Mouse (Mus musculus) kidney, embryonic 16.5 days (tissue): ENCODE results near the gene Lsm6. TPM values are rescaled to one million over a fixed set of nuclear protein-coding genes. Genes with fewer than 3 reads are reported as not detected.
"Not testable (repeated sequence)": the region's sequence is repeated elsewhere in the genome, so short reads cannot be mapped to it uniquely, and the experiment has no call there.

Experiments
- ATAC-seq: fragments of 200-750 bp; cut with Nextera tagmentation; 2 replicates; pipeline ENCODE4 v1.8.0; 2017; ENCODE audit warnings: moderate TSS enrichment; ENCODE audit not compliant: low FRiP score, low TSS enrichment
- H3K27ac ChIP-seq: fragments of 300-500 bp; sonication (generic); 2 replicates; pipeline ENCODE4 v1.5.1; 2014; ENCODE audit warnings: low read length
- H3K27me3 ChIP-seq: fragments of 300-500 bp; sonication (generic); 2 replicates; pipeline ENCODE4 v1.6.1; 2014; ENCODE audit warnings: low read length, control low read depth, mixed read lengths; ENCODE audit not compliant: insufficient read depth
- H3K36me3 ChIP-seq: fragments of 300-500 bp; sonication (generic); 2 replicates; pipeline ENCODE4 v1.6.1; 2014; ENCODE audit warnings: low read length, control low read depth, mixed read lengths; ENCODE audit not compliant: insufficient read depth
- H3K4me1 ChIP-seq: fragments of 300-500 bp; sonication (generic); 2 replicates; pipeline ENCODE4 v1.6.1; 2014; ENCODE audit warnings: low read length, control low read depth, mixed read lengths; ENCODE audit not compliant: insufficient read depth
- H3K4me2 ChIP-seq: fragments of 300-500 bp; sonication (generic); replicated peaks from 2 replicates; pipeline ENCODE4 v1.6.1; 2014; ENCODE audit warnings: low read depth, low read length
- H3K4me3 ChIP-seq: fragments of 300-500 bp; sonication (generic); 2 replicates; pipeline ENCODE4 v1.5.1; 2014; ENCODE audit warnings: mild to moderate bottlenecking, low read length
- H3K9ac ChIP-seq: fragments of 300-500 bp; sonication (generic); replicated peaks from 2 replicates; pipeline ENCODE4 v1.6.1; 2014; ENCODE audit warnings: low read length
- H3K9me3 ChIP-seq: fragments of 300-500 bp; sonication (generic); 2 replicates; pipeline ENCODE4 v1.6.1; 2016; ENCODE audit warnings: low read length, control low read depth
- WGBS: fragments of 180-500 bp; shearing (Covaris S2); extraction: QIAGEN DNeasy Blood & Tissue Kit; methylation state at CpG from one replicate; pipeline ENCODE4 v1.1.7; 2014; 5-methylcytosine and 5-hydroxymethylcytosine counted together
- polyA plus RNA-seq: library from polyadenylated mRNA; unstranded; fragments of >200 nt; fragmentation: Nextera tagmentation; extraction: Ambion mirVana; gene quantifications from 2 replicates; pipeline ENCODE4 v1.2.1, GENCODE M21; 2015

Lsm6 gene
- polyA plus RNA-seq, 1 experiment from 2014 or later = 200 TPM

DNA sequence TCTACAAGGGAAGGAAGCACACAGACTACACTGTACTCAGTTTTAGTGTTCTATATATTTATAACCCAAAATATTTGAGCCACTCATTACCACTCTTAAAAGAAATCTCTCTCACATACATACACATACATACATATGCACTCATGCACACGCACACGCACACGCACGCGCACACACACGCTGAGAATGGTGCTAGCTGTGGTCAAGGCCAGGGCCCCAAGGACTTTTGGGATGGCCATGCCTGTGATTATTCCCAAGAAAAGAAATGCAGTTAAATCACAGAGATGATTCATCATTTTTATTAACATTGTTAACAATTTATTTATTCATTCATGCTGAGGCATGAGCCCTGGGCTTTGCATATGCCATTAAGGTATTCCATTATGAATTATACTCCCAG lies 15.2 kb upstream of the Lsm6 start:
- ATAC-seq = 0 out of 2 replicates have a peak, but pooled peaks have one; percentile 23
- Histone ChIP-seq H3K27ac (no peak overlapping the region), H3K9ac (no peak overlapping the region), H3K36me3 (no peaks in the 10 kb centered on the region), H3K4me3 (no peak overlapping the region), H3K9me3 (no peaks in the 10 kb centered on the region), H3K27me3 (no peaks in the 10 kb centered on the region), H3K4me2 (no peak overlapping the region), H3K4me1 (no peaks in the 10 kb centered on the region)
- 91% methylated on average over 6 of the region's 6 CpGs for WGBS

DNA sequence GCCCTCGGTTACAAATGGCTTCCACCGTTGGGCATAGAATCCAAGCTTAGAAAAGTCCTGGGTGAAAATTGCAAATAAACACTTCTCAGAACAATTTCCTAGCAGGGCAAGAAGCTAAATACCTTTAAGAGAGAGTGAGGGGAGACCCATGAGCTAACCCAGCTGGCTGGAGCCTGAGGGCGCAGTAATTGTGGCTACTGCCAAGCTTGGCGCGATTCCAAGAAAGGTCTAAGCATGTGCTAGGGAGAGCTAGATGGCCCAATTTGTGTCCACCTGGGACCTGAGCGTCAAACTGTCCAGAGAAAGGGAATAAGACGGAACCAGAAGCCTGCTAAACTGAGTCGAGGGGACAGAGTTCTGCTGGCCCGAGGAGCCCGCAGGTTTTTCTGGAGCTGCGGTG lies 7.5 kb upstream of the Lsm6 start:
- no peak for ATAC-seq
- Histone ChIP-seq H3K9me3 (no peaks in the 10 kb centered on the region), H3K4me2 (no peak overlapping the region), H3K4me1 (no peaks in the 10 kb centered on the region), H3K9ac (no peak overlapping the region), H3K36me3 (no peaks in the 10 kb centered on the region), H3K4me3 (no peak overlapping the region), H3K27me3 (no peaks in the 10 kb centered on the region), H3K27ac (no peak overlapping the region)
- 82% methylated on average over 11 of the region's 11 CpGs for WGBS

DNA sequence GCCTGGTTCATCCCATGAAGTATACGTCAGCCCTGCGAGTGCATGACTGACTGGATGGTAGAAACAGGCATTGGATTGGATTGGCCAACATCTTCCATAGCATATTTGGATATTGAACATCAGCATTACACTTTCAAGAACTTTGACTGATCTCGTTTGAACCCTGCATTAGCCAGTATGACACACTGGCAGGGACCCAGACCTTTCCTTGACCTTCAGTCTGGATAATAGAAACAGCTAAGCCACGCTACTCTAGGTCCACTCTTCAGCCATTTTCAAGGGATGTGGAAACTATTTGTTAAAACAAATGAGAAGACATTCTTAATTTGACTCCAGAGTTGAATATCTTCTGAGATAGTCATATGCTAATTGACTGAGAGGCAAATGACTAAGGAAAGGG lies 3.6 kb upstream of the Lsm6 start:
- peaks cover 4% of the 10 kb centered on the region for H3K4me1 ChIP-seq
- no peak for ATAC-seq
- H3K36me3 ChIP-seq = no peaks in the 10 kb centered on the region
- no peak overlapping the region for H3K4me2 ChIP-seq
- H3K4me3 ChIP-seq = no peak overlapping the region
- no peak overlapping the region for H3K27ac ChIP-seq
- H3K9me3 ChIP-seq = no peaks in the 10 kb centered on the region
- H3K27me3 ChIP-seq = no peaks in the 10 kb centered on the region
- H3K9ac ChIP-seq = no peak overlapping the region
- WGBS = 76% methylated on average over 4 of the region's 4 CpGs

DNA sequence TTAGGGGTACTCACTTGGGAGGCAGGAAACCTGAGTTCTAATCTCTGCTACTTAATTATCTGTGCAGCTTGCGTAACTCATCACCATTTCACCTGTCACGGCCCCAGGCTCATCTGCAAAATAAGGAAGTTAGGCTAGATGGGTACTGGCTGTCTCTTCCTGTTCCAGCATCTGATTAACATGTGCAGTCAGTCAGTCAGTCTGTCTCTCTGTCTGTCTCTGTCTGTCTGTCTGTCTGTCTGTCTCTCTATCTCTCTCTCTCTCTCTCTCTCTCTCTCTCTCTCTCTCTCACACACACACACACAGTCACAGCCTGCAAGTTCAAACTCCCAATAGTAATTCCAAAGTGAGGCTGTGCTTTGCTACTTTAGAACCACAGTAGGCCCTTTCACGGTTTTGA lies 967 bp downstream of the Lsm6 start:
- Histone ChIP-seq H3K27ac (peak overlapping the region; percentile 98; the same call in 1 of the 2 replicates), H3K4me3 (peak overlapping the region; percentile 82), H3K9ac (peak overlapping the region; percentile 91), H3K4me2 (peak overlapping the region; percentile 61)
- H3K36me3 ChIP-seq, H3K9me3 ChIP-seq, H3K4me1 ChIP-seq, ATAC-seq, H3K27me3 ChIP-seq: not testable (repeated sequence)
- 24% methylated on average over 3 of the region's 3 CpGs for WGBS

DNA sequence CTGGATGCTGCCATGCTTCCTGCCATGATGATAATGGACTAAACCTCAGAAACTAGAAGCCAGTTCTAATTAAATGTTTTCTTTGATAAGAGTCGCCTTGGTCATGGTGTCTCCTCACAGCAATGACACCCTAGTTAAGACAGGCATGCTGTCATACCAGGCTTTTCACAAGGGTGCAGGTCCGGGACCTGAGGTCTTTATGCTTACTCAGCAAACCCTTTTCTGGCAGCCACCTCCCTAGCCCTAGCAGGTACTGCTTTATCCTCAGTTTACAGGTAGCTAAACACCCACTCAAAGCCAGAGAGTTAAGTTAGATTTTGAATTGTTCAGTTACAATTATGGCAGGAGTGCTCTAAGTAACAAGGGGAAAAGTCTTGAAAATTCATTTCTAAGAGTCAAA lies 6.2 kb downstream of the Lsm6 start:
- Histone ChIP-seq H3K4me2 (no peak overlapping the region), H3K9ac (no peak overlapping the region), H3K4me3 (no peak overlapping the region), H3K36me3 (peaks cover 26% of the 10 kb centered on the region), H3K9me3 (no peaks in the 10 kb centered on the region), H3K27me3 (no peaks in the 10 kb centered on the region), H3K27ac (no peak overlapping the region), H3K4me1 (peaks cover 13% of the 10 kb centered on the region)
- 96% methylated on average over 2 of the region's 2 CpGs for WGBS
- ATAC-seq = no peak

DNA sequence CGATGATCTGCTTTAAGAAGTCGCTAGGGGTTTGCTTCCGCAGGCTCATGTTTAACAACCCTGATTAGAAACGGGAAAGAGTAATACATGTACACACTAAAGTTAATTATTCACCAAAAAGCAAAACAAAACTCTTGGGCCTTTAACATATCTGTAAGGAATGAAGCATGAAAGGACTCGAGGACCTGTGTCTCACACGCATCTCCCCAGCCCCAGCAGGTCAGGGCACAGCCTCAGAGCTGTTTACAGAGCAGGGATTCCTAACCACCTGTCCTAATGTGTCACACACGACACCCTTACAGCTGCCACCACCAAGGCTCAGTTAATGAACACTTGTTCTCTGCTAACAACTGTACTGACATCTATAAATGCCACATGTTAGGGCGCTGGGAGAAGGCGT lies 7.9 kb downstream of the Lsm6 start:
- Histone ChIP-seq H3K27me3 (no peaks in the 10 kb centered on the region), H3K4me3 (no peak overlapping the region), H3K9me3 (no peaks in the 10 kb centered on the region), H3K27ac (peak overlapping the region; percentile 51), H3K4me2 (0 out of 2 replicates have a peak overlapping the region, but pooled peaks have one; percentile 13), H3K9ac (no peak overlapping the region), H3K4me1 (peaks cover 6% of the 10 kb centered on the region; the same call in 1 of the 2 replicates), H3K36me3 (peaks cover 37% of the 10 kb centered on the region)
- ATAC-seq = peak; percentile 84
- 60% methylated on average over 9 of the region's 9 CpGs for WGBS

DNA sequence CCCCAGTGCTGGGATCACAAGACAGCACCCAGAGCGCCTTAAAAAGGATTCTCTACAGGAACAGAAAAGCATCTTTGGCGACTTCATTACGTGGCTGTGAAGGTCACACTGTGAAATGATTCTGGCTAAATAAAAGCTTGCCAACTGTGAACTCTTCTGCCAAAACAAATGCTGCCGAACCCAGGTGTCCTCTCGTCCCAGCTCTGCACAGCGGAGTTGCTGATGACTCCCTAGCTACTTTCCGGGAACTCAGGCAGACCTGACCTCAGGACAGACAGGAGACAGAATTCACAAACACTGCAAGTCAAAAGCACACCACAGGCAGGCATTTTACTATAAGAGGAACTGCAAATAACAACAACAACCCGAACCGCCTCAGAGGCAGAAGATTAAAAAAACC lies 8.5 kb downstream of the Lsm6 start:
- WGBS = 90% methylated on average over 9 of the region's 9 CpGs
- no peak overlapping the region for H3K4me2 ChIP-seq
- H3K9me3 ChIP-seq = no peaks in the 10 kb centered on the region
- no peak overlapping the region for H3K4me3 ChIP-seq
- H3K36me3 ChIP-seq = peaks cover 42% of the 10 kb centered on the region
- peaks cover 6% of the 10 kb centered on the region; the same call in 1 of the 2 replicates for H3K4me1 ChIP-seq
- H3K9ac ChIP-seq = no peak overlapping the region
- H3K27me3 ChIP-seq = no peaks in the 10 kb centered on the region
- ATAC-seq = no peak
- peak overlapping the region; percentile 5; the same call in 1 of the 2 replicates for H3K27ac ChIP-seq

DNA sequence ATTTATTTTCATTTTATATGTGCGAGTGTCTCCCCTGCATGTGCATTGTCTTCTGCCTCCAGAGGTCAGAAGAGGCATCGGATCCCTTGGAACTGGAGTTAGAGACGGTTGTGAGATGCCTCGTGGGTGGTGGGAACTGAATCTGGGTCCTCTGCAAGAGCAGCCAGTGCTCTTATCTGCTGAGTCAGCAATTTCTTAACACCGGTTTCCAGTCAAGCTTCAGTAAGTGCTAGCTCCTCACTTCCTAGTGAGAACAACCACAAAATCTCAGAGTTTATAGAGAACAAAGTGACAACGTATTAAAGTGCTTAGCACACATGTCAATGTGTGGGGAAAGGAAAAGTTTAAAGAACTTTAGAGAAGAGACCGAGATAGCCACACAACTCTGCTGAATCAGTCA lies 9.2 kb downstream of the Lsm6 start:
- WGBS = 91% methylated on average over 7 of the region's 7 CpGs
- no peak overlapping the region for H3K9ac ChIP-seq
- H3K4me3 ChIP-seq = no peak overlapping the region
- no peaks in the 10 kb centered on the region for H3K9me3 ChIP-seq
- no peak overlapping the region for H3K27ac ChIP-seq
- H3K36me3 ChIP-seq = peaks cover 49% of the 10 kb centered on the region
- H3K4me1 ChIP-seq = peaks cover 6% of the 10 kb centered on the region; the same call in 1 of the 2 replicates
- no peak overlapping the region for H3K4me2 ChIP-seq
- no peak for ATAC-seq
- no peaks in the 10 kb centered on the region for H3K27me3 ChIP-seq

DNA sequence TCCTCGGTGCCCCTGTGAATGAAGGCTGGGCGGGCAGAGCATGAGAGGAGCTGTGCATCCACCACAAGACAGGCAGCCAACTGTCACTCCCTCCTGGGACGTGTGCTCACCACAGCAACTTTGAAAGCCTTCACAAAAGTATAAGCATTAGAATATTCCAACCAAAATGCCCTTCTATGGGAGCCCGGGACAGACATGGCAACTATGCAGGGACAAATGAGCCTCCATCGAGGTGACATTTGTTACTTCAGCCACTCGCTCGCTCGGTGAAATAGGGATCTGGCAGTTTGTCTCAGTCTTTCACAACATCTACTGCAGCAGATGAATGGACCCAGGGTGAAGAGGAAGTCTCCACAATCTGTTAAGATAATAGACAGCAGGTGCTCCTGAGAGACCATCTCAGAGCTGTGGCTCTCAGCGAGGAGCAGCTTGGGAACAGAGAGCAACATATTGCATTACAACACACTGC lies 10.7 kb downstream of the Lsm6 start:
- Histone ChIP-seq H3K9me3 (no peaks in the 10 kb centered on the region), H3K27me3 (no peaks in the 10 kb centered on the region), H3K36me3 (peaks cover 63% of the 10 kb centered on the region), H3K4me1 (peaks cover 6% of the 10 kb centered on the region; the same call in 1 of the 2 replicates), H3K4me2 (no peak overlapping the region), H3K4me3 (no peak overlapping the region), H3K9ac (no peak overlapping the region), H3K27ac (no peak overlapping the region)
- 90% methylated on average over 9 of the region's 9 CpGs for WGBS
- no peak for ATAC-seq

DNA sequence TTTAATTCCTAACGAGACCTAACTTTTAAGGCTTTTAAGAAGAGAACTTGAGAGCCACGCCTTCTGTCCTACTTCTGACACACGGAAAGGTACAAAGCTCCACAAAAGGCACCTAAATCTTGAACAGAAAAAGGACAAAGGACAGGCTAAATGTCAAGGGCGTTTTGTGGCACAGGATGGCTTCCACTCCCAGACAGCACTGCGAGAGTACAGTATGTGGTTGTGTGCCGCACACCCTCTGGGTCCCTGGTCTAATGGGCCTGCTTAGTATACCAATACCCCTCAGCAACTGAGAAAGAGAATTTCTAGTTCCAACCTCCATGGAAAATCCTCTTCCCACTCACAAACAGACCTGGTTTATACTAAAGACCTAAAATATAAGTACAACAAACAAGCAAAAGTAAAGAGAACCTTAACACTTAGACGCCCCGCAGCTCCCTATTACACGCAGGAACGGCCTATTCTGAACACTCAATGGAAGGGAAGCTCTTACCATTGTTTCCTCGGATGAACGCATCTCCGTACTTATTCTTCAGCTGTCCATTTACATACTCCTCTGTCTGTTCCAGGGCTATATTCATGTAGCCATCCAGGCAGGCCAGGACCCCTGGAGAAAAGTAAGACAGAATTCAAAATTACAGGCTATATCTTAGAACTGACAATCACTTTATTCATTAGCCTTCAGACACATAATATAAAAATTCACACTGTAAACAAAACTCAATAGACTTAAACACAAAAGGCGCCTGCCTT lies 11.3 kb downstream of the Lsm6 start:
- peaks cover 6% of the 10 kb centered on the region; the same call in 1 of the 2 replicates for H3K4me1 ChIP-seq
- H3K9ac ChIP-seq = no peak overlapping the region
- no peak for ATAC-seq
- no peak overlapping the region for H3K4me3 ChIP-seq
- H3K27me3 ChIP-seq = no peaks in the 10 kb centered on the region
- peaks cover 68% of the 10 kb centered on the region for H3K36me3 ChIP-seq
- H3K4me2 ChIP-seq = no peak overlapping the region
- WGBS = 91% methylated on average over 14 of the region's 14 CpGs
- H3K27ac ChIP-seq = no peak overlapping the region
- H3K9me3 ChIP-seq = no peaks in the 10 kb centered on the region
